Mouse (Mus musculus) heart, adult 2 months (tissue): Measurements from ENCODE around the gene Loxl4.

Experiments
- CTCF ChIP-seq: fragments of 200-600 bp; IDR thresholded peaks from 2 replicates; pipeline ENCODE4 v1.8.1; 2022; ENCODE audit warnings: antibody characterized with exemption, mild to moderate bottlenecking, moderate library complexity
- EP300 ChIP-seq: fragments of 200-500 bp; IDR thresholded peaks from 2 replicates; pipeline ENCODE4 v1.6.1; 2011; ENCODE audit warnings: low read depth, low read length, control low read depth; ENCODE audit not compliant: insufficient read depth

DNA sequence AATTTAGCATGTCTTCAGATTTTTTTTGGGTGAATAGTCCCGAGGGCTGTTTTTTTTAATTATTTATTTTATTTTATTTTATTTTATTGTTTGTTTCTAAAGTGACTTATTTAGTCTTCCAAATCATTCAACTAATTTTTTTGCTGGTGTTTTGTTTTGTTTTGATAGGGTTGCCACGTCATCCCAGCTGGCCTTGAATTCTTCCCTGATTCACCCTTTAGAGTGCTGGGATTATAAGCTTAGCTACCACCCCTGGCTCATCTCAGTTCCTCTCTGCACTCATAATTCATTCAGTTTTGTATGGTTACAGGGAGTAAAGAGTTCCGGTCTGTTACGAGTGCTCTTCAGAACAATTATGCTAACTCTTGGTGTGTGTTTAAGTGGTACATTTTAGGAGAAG is 34.0 kb downstream of the Loxl4 start:
- TF ChIP-seq EP300, result no peak
- TF ChIP-seq CTCF, result no peak
